Mouse (Mus musculus): ENCODE measurements around the gene Itm2a. TPM values are rescaled to one million over a fixed set of nuclear protein-coding genes. Genes with fewer than 3 reads are reported as not detected.

Gene Itm2a
- 47.7 and 50.3 TPM in 2 replicates for total RNA-seq (2014; rRNA removed)
- 179 and 185 TPM in 2 replicates for polyA plus RNA-seq (2015; fragmentation: Nextera tagmentation; extraction: Ambion mirVana)

DNA sequence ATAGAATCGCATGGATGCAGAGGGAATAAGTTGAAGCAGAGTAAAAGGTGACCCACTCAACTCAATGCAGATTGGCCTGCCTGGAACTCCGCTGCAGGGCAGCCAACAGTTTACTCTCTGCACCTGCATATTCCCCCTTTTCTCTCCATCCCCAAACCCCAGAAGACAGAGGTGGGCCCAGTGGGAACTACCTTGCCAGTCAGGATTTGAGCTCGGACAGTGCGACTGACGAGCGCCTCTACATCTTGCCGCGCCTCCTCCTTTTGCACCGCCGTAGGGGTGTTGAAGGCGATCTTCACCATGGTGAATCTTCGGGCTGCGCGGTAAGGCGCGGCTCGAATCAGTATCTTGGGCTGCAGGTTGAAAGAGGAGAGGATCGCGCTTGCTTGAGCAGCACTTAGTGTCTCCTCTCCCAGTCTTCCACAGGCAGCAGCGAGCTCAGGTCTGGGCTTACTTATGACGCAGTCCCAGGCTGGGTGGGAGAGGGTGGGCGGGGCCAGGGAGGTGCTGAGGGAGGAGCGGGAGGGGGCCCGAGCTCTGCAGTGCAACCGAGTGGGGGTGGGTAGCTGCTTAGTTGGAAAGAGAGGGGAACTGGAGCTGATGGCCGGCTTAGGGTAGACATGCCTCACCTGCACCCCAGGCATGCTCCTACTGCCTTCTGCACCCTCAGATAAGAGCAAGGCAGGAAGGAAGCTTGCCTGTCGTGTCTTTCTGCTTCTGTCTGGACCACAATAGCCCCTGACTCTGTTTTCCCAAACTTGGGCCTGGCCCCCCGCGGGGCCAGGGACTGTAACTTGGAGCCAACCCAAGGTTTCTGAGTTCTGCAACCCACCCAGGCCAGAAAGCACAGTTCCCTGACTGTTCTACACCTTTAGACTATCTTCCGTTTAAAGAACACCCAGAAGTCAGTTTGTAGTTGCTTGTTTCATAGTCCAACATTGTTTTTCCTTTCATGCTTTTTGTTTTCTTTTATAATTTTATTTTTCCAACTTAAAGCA lies at the start of gene Itm2a:
Gene Itm2a, minus strand, starts transcription at position 462 of the 998 bp plus-strand sequence.
- Histone ChIP-seq H3K9ac (replicated peaks; ENCODE audit: low read length) (peak within 1 kb of the TSS; percentile 28; the same call in 1 of the 2 replicates), H3K4me1 (ENCODE audit: insufficient read depth, low read length) (no peaks in the 10 kb centered on the region), H3K27ac (no peak within 1 kb of the TSS), H3K27me3 (ENCODE audit: insufficient read depth, low read length) (no peaks in the 10 kb centered on the region), H3K36me3 (ENCODE audit: insufficient read depth, low read length) (no peaks in the 10 kb centered on the region), H3K4me3 (ENCODE audit: low read length) (peak within 1 kb of the TSS; percentile 47), H3K4me2 (ENCODE audit: low read depth, low read length) (peak within 1 kb of the TSS; percentile 69), H3K9me3 (ENCODE audit: low read length) (no peaks in the 10 kb centered on the region)
- DNase-seq (ENCODE audit: low spot score) = peak; percentile 23
- ATAC-seq = peak; percentile 83
- WGBS = 26% methylated on average over 30 of the region's 30 CpGs
- no peak for TF ChIP-seq CTCF (IDR thresholded peaks at IDR 0.05; ENCODE audit: low read depth)

- H3K27me3 ChIP-seq (ENCODE audit: insufficient read depth, low read length) = no peaks in the 10 kb centered on the region
- no peak overlapping the region for H3K4me3 ChIP-seq (ENCODE audit: low read length)
- no peak overlapping the region for H3K27ac ChIP-seq
- H3K4me1 ChIP-seq (ENCODE audit: insufficient read depth, low read length) = no peaks in the 10 kb centered on the region
- TF ChIP-seq CTCF (IDR thresholded peaks at IDR 0.05; ENCODE audit: low read depth) = peak; percentile 53
- H3K9ac ChIP-seq (replicated peaks; ENCODE audit: low read length) = no peak overlapping the region
- ATAC-seq = no peak
- no peaks in the 10 kb centered on the region for H3K36me3 ChIP-seq (ENCODE audit: insufficient read depth, low read length)
- H3K4me2 ChIP-seq (ENCODE audit: low read depth, low read length) = no peak overlapping the region
- peak; percentile 25 for DNase-seq (ENCODE audit: low spot score)
- WGBS = 4% methylated on average over 2 of the region's 2 CpGs
- no peaks in the 10 kb centered on the region for H3K9me3 ChIP-seq (ENCODE audit: low read length)
Observed at GRCm38 (mm10) chrX:107435887-107436286, 32.7 kb upstream of the Itm2a start.

DNA sequence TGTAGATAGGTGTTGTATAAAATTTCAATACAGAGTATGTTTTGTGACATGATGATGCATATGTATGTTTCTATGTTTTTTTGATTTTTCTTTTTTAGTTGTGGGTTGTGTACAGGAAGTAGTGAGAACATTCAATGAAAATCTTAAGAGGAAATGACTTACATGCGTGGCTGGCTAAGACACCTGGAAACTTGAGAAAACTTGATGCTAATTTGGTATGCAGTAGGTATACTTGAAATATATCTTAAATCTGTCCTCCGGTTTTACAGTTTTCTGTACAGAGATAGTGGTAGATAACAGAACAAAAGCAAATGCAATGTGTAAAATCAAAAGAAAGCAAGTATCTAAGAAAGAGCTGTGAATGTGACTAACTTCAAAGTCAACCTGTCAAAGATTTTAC lies 18.1 kb upstream of the Itm2a start:
- Histone ChIP-seq H3K4me2 (ENCODE audit: low read depth, low read length) (no peak overlapping the region), H3K4me1 (ENCODE audit: insufficient read depth, low read length) (no peaks in the 10 kb centered on the region), H3K4me3 (ENCODE audit: low read length) (no peak overlapping the region), H3K27me3 (ENCODE audit: insufficient read depth, low read length) (no peaks in the 10 kb centered on the region), H3K36me3 (ENCODE audit: insufficient read depth, low read length) (no peaks in the 10 kb centered on the region), H3K9me3 (ENCODE audit: low read length) (no peaks in the 10 kb centered on the region), H3K9ac (replicated peaks; ENCODE audit: low read length) (no peak overlapping the region), H3K27ac (no peak overlapping the region)
- ATAC-seq (no peak), DNase-seq (ENCODE audit: low spot score) (no peak)
- no peak for TF ChIP-seq CTCF (IDR thresholded peaks at IDR 0.05; ENCODE audit: low read depth)
- 83% methylated on average over 2 of the region's 2 CpGs for WGBS

GRCm38 (mm10) chrX:107417345-107417744 lies 14.2 kb upstream of the Itm2a start:
- no peaks in the 10 kb centered on the region for H3K4me1 ChIP-seq (ENCODE audit: insufficient read depth, low read length)
- no peaks in the 10 kb centered on the region for H3K9me3 ChIP-seq (ENCODE audit: low read length)
- no peak overlapping the region for H3K4me3 ChIP-seq (ENCODE audit: low read length)
- ATAC-seq = no peak
- DNase-seq (ENCODE audit: low spot score) = peak; percentile 1
- no peak for TF ChIP-seq CTCF (IDR thresholded peaks at IDR 0.05; ENCODE audit: low read depth)
- no peak overlapping the region for H3K27ac ChIP-seq
- H3K27me3 ChIP-seq (ENCODE audit: insufficient read depth, low read length) = no peaks in the 10 kb centered on the region
- no peak overlapping the region for H3K9ac ChIP-seq (replicated peaks; ENCODE audit: low read length)
- H3K4me2 ChIP-seq (ENCODE audit: low read depth, low read length) = no peak overlapping the region
- H3K36me3 ChIP-seq (ENCODE audit: insufficient read depth, low read length) = no peaks in the 10 kb centered on the region
- WGBS = 29% methylated on average over 3 of the region's 3 CpGs

GRCm38 (mm10) chrX:107415999-107416398 lies 12.8 kb upstream of the Itm2a start:
- DNase-seq (ENCODE audit: low spot score) (no peak), ATAC-seq (no peak)
- H3K9me3 ChIP-seq (ENCODE audit: low read length) = no peaks in the 10 kb centered on the region
- no peak for TF ChIP-seq CTCF (IDR thresholded peaks at IDR 0.05; ENCODE audit: low read depth)
- 63% methylated on average over 1 of the region's 1 CpGs for WGBS
- no peaks in the 10 kb centered on the region for H3K27me3 ChIP-seq (ENCODE audit: insufficient read depth, low read length)
- H3K36me3 ChIP-seq (ENCODE audit: insufficient read depth, low read length) = no peaks in the 10 kb centered on the region
- no peak overlapping the region for H3K27ac ChIP-seq
- no peak overlapping the region for H3K4me3 ChIP-seq (ENCODE audit: low read length)
- H3K9ac ChIP-seq (replicated peaks; ENCODE audit: low read length) = no peak overlapping the region
- no peaks in the 10 kb centered on the region for H3K4me1 ChIP-seq (ENCODE audit: insufficient read depth, low read length)
- no peak overlapping the region for H3K4me2 ChIP-seq (ENCODE audit: low read depth, low read length)

DNA sequence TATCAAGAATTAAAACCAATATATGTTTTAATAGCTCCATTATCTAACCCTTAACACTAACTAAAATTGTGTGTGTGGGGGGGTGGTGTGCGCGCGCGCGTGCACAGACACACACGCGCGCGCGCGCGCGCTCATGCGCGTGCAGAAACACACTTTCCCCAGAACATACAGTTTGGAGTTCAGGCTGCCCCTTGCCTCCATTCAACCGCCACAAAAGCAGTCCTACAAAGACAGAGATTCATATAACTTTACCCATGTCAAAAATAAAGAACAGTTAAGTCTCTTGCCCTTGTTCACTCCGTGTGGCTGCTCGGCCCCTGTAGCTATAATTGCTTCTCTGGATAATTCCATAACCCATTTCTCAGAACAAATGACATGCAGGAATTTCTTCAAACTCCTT lies 695 bp downstream of the Itm2a start:
- Histone ChIP-seq H3K36me3 (ENCODE audit: insufficient read depth, low read length) (no peaks in the 10 kb centered on the region), H3K4me2 (ENCODE audit: low read depth, low read length) (peak overlapping the region; percentile 69), H3K9ac (replicated peaks; ENCODE audit: low read length) (0 out of 2 replicates have a peak overlapping the region, but pooled peaks have one; percentile 28), H3K27ac (no peak overlapping the region), H3K9me3 (ENCODE audit: low read length) (no peaks in the 10 kb centered on the region), H3K4me1 (ENCODE audit: insufficient read depth, low read length) (no peaks in the 10 kb centered on the region), H3K27me3 (ENCODE audit: insufficient read depth, low read length) (no peaks in the 10 kb centered on the region), H3K4me3 (ENCODE audit: low read length) (peak overlapping the region; percentile 47)
- ATAC-seq (no peak), DNase-seq (ENCODE audit: low spot score) (peak; percentile 46)
- no peak for TF ChIP-seq CTCF (IDR thresholded peaks at IDR 0.05; ENCODE audit: low read depth)
- 32% methylated on average over 18 of the region's 18 CpGs for WGBS

DNA sequence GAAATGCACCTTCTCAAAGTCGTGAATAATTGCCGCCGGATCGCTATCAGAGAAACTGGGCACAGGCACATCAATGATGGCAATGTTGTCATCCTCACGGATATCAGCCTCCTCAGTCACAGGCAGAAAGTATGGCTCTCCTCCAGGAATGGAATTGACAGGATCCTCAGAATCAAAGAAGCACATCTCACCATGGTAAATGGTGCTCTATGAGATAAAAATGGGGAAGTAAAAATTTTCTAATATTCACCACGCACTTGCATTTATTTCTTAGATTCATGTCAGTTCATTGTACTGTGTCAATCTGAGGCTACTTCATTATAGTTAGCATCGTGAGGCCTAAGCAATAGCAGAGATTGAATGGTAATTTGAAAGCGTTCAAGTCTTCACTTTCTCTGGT lies 4.1 kb downstream of the Itm2a start:
- TF ChIP-seq CTCF (IDR thresholded peaks at IDR 0.05; ENCODE audit: low read depth) = no peak
- H3K9ac ChIP-seq (replicated peaks; ENCODE audit: low read length) = no peak overlapping the region
- no peaks in the 10 kb centered on the region for H3K4me1 ChIP-seq (ENCODE audit: insufficient read depth, low read length)
- H3K27ac ChIP-seq = no peak overlapping the region
- H3K27me3 ChIP-seq (ENCODE audit: insufficient read depth, low read length) = no peaks in the 10 kb centered on the region
- ATAC-seq (no peak), DNase-seq (ENCODE audit: low spot score) (no peak)
- H3K36me3 ChIP-seq (ENCODE audit: insufficient read depth, low read length) = no peaks in the 10 kb centered on the region
- H3K4me2 ChIP-seq (ENCODE audit: low read depth, low read length) = no peak overlapping the region
- 84% methylated on average over 8 of the region's 8 CpGs for WGBS
- no peak overlapping the region for H3K4me3 ChIP-seq (ENCODE audit: low read length)
- no peaks in the 10 kb centered on the region for H3K9me3 ChIP-seq (ENCODE audit: low read length)

Data from hindbrain, postnatal 0 days (tissue).